ENCODE assay signal across 20 mouse cellular contexts in genomic region chr5:66203424-66203823, GRCm38 (mm10). TPM values are rescaled to one million over a fixed set of nuclear protein-coding genes. Genes with fewer than 3 reads are reported as not detected.
DNase-seq lines count a peak whose midpoint lies in the region; ATAC-seq and TF ChIP-seq lines count a peak whose summit lies in the region.
"Had no signal": no experiment of that assay in that cellular context is flagged by ENCODE, and none has a peak within 500 bp of the region (broad histone marks: within the 10 kb centered on the region; RNA-seq: fewer than 3 reads in every experiment).

No protein-coding gene starts in this region.

- peak; percentile 63 for DNase-seq in liver, adult 2 months (ENCODE audit: extremely low read depth, low read depth, low spot score)
- peak; percentile 80 for DNase-seq in fat pad, adult 2 months (ENCODE audit: extremely low read depth, low read depth, low spot score)
- DNase-seq in layer of hippocampus, adult 18-20 months (ENCODE audit: low spot score in 2 of 2): no peak
- DNase-seq: adrenal gland, adult 2 months; adrenal gland, adult 8-10 months; adrenal gland, postnatal 10 days; adrenal gland, postnatal 14 days; adrenal gland, postnatal 25 days; adrenal gland, postnatal 36 days; B cell, adult 2 months; cerebellum, adult 11 months; cerebellum, adult 11-12 months; cerebellum, adult 18-20 months had no signal

- TF ChIP-seq CTCF in liver, adult 2 months (IDR thresholded peaks at IDR 0.05; ENCODE audit: low read depth, low read length): no peak

- H3K27me3 ChIP-seq in liver, adult 2 months (ENCODE audit: control insufficient read depth, insufficient read depth, low read length): no peaks in the 10 kb centered on the region
- no peaks in the 10 kb centered on the region for H3K27me3 ChIP-seq in liver, embryonic 12.5 days (replicated peaks)
- H3K27me3 ChIP-seq: CH12.LX, Patski had no signal

- no peaks in the 10 kb centered on the region for H3K79me2 ChIP-seq in liver, adult 2 months (ENCODE audit: control insufficient read depth, insufficient read depth, low read length)

- H3K9ac ChIP-seq in liver, adult 2 months (ENCODE audit: low read depth, low read length): no peak overlapping the region
- no peak overlapping the region for H3K9ac ChIP-seq in liver, embryonic 12.5 days

- peaks cover 12% of the 10 kb centered on the region for H3K4me1 ChIP-seq in liver, adult 2 months (ENCODE audit: control insufficient read depth, insufficient read depth, low read length)
- no peaks in the 10 kb centered on the region for H3K4me1 ChIP-seq in liver, embryonic 12.5 days

- TF ChIP-seq POLR2A in liver, adult 2 months (IDR thresholded peaks at IDR 0.05; ENCODE audit: extremely low read depth, insufficient read depth, low read length): no peak

- no peak overlapping the region for H3K4me2 ChIP-seq in liver, embryonic 12.5 days

- WGBS in liver, adult 2 months: 21% methylated on average over 1 of the region's 1 CpGs
- WGBS in liver, embryonic 12.5 days (ENCODE audit: insufficient replicate concordance): 83% methylated on average over 1 of the region's 1 CpGs

- H3K4me3 ChIP-seq in liver, adult 2 months (ENCODE audit: insufficient read depth, low read depth, low read length): no peak overlapping the region
- no peak overlapping the region for H3K4me3 ChIP-seq in liver, embryonic 12.5 days

- no peaks in the 10 kb centered on the region for H3K9me3 ChIP-seq in liver, embryonic 12.5 days (replicated peaks)

- no peaks in the 10 kb centered on the region for H3K36me3 ChIP-seq in liver, adult 2 months (ENCODE audit: control insufficient read depth, insufficient read depth, low read length)
- H3K36me3 ChIP-seq in liver, embryonic 12.5 days: no peaks in the 10 kb centered on the region
- H3K36me3 ChIP-seq: G1E had no signal

- no peak for ATAC-seq in liver, embryonic 12.5 days
- ATAC-seq: activated CD4-positive, CD25-positive, alpha-beta regulatory T cell, adult 4 months; CD4-positive, CD25-positive, alpha-beta regulatory T cell, adult 4 months; Patski had no signal

- H3K27ac ChIP-seq in liver, adult 2 months (replicated peaks; ENCODE audit: insufficient read depth, low read depth, low read length): no peak overlapping the region
- no peak overlapping the region for H3K27ac ChIP-seq in liver, embryonic 12.5 days

RNA-seq across cellular contexts. Expression of gene Rbm47, which starts 30.5 kb away (rescaled TPM):
- total RNA-seq in liver, adult 2 months (2014; rRNA removed): 63.5 and 81.8 TPM in 2 replicates
- 47.4 and 58.7 TPM in 2 replicates for polyA plus RNA-seq in liver, adult 2 months (2012; rRNA removed)
- polyA plus RNA-seq in liver, embryonic 12.5 days (2016; fragmentation: Nextera tagmentation; extraction: Ambion mirVana): 9.0 and 9.4 TPM in 2 replicates
- 1 to 10 TPM in 1 of 2 experiments, under 1 TPM in 1; 0.87 to 2.3 TPM for total RNA-seq in layer of hippocampus, adult 18-20 months (2021)
- total RNA-seq: MEL had no signal
- polyA plus RNA-seq: G1E had no signal

RNA-seq across cellular contexts. Expression of gene Nsun7, which starts 56.3 kb away (rescaled TPM):
- total RNA-seq in liver, adult 2 months (2014; rRNA removed): 0.20 and 0.37 TPM in 2 replicates
- 0.05 and 0.15 TPM in 2 replicates for polyA plus RNA-seq in liver, adult 2 months (2012; rRNA removed)
- polyA plus RNA-seq in liver, embryonic 12.5 days (2016; fragmentation: Nextera tagmentation; extraction: Ambion mirVana): 0.05 TPM in 1 of 2 replicates, not detected in the other
- 1 to 10 TPM; 9.2 to 9.5 TPM for total RNA-seq in layer of hippocampus, adult 18-20 months (2021)
- total RNA-seq: MEL had no signal
- polyA plus RNA-seq: G1E had no signal

Comparison
In these comparisons a context has a peak if more than half of its experiments do, and no peak if none do; other contexts are left out.
1. DNase-seq: peak in liver, adult 2 months (single experiment) and fat pad, adult 2 months (single experiment); none in layer of hippocampus, adult 18-20 months (0 of 2).
2. RNA of gene Rbm47, which starts 30.5 kb away (total RNA-seq): 63.5 to 81.8 TPM in liver, adult 2 months; 0.87 to 2.3 TPM in layer of hippocampus, adult 18-20 months; every median in the first group is over 10 times any median in the second.